ENCODE assay signal across 14 mouse cellular contexts in genomic region chr8:26913562-26914529, GRCm38 (mm10).
A peak's percentile ranks its signal among the peaks of the same experiment; 100 is the strongest.
DNase-seq lines count a peak whose midpoint lies in the region; ATAC-seq and TF ChIP-seq lines count a peak whose summit lies in the region.
"Had no signal": no experiment of that assay in that cellular context is flagged by ENCODE, and none has a peak within 500 bp of the region (broad histone marks: within the 10 kb centered on the region; RNA-seq: fewer than 3 reads in every experiment).

No protein-coding gene starts in this region.

- 53% methylated on average over 18 of the region's 18 CpGs for WGBS in lung, postnatal 0 days
- WGBS in limb, embryonic 10.5 days: 52% methylated on average over 18 of the region's 18 CpGs
- WGBS in stomach, postnatal 0 days: 24% methylated on average over 18 of the region's 18 CpGs
- WGBS in hindbrain, embryonic 13.5 days: 74% methylated on average over 18 of the region's 18 CpGs

- TF ChIP-seq EP300 in lung, postnatal 0 days (IDR thresholded peaks at IDR 0.05): no peak
- TF ChIP-seq EP300 in stomach, postnatal 0 days (optimal IDR thresholded peaks at IDR 0.05): no peak

- no peaks in the 10 kb centered on the region for H3K36me3 ChIP-seq in lung, postnatal 0 days (ENCODE audit: insufficient read depth, low read length)
- H3K36me3 ChIP-seq in limb, embryonic 10.5 days: no peaks in the 10 kb centered on the region
- no peaks in the 10 kb centered on the region for H3K36me3 ChIP-seq in stomach, postnatal 0 days (ENCODE audit: control insufficient read depth, insufficient read depth, low read length)
- H3K36me3 ChIP-seq in hindbrain, embryonic 13.5 days: no peaks in the 10 kb centered on the region
- H3K36me3 ChIP-seq: liver, embryonic 12.5 days had no signal

- no peaks in the 10 kb centered on the region for H3K9me3 ChIP-seq in lung, postnatal 0 days (ENCODE audit: low read length)
- no peaks in the 10 kb centered on the region for H3K9me3 ChIP-seq in limb, embryonic 10.5 days (replicated peaks)
- no peaks in the 10 kb centered on the region for H3K9me3 ChIP-seq in stomach, postnatal 0 days (ENCODE audit: control insufficient read depth, low read length)
- H3K9me3 ChIP-seq in hindbrain, embryonic 13.5 days: no peaks in the 10 kb centered on the region
- H3K9me3 ChIP-seq: liver, embryonic 12.5 days had no signal

- DNase-seq in gastrocnemius, postnatal 25 days: peak; percentile 18
- no peak for DNase-seq in gastrocnemius, adult 18-20 months (ENCODE audit: low spot score)
- DNase-seq in lung, postnatal 0 days (ENCODE audit: low spot score): peak; percentile 22
- DNase-seq in lung, adult 18-20 months: no peak
- peak; percentile 54 for DNase-seq in limb, embryonic 10.5 days (ENCODE audit: low spot score)
- no peak for DNase-seq in stomach, postnatal 0 days (ENCODE audit: low spot score)
- DNase-seq: cerebellum, adult 9-10 months; kidney, postnatal 14 days; layer of hippocampus, postnatal 36 days; right cerebral cortex, adult 18-20 months; thymus, postnatal 4 days had no signal

- H3K27me3 ChIP-seq in lung, postnatal 0 days (replicated peaks; ENCODE audit: insufficient read depth, low read length): no peaks in the 10 kb centered on the region
- peaks cover 57% of the 10 kb centered on the region for H3K27me3 ChIP-seq in limb, embryonic 10.5 days (ENCODE audit: low read depth, poor library complexity, severe bottlenecking)
- no peaks in the 10 kb centered on the region for H3K27me3 ChIP-seq in stomach, postnatal 0 days (ENCODE audit: control insufficient read depth, insufficient read depth, low read length)
- H3K27me3 ChIP-seq in hindbrain, embryonic 13.5 days: no peaks in the 10 kb centered on the region
- H3K27me3 ChIP-seq: CH12.LX; liver, embryonic 12.5 days had no signal

- no peak for TF ChIP-seq CTCF in lung, postnatal 0 days (IDR thresholded peaks at IDR 0.05)
- TF ChIP-seq CTCF in stomach, postnatal 0 days (IDR thresholded peaks at IDR 0.05; ENCODE audit: low read depth): no peak

- H3K4me1 ChIP-seq in lung, postnatal 0 days (ENCODE audit: insufficient read depth, low read depth, low read length): no peaks in the 10 kb centered on the region
- H3K4me1 ChIP-seq in limb, embryonic 10.5 days: peaks cover 35% of the 10 kb centered on the region
- H3K4me1 ChIP-seq in stomach, postnatal 0 days (replicated peaks; ENCODE audit: control insufficient read depth, insufficient read depth): 0 out of 2 replicates have a peak, but pooled peaks cover 4% of the 10 kb centered on the region
- H3K4me1 ChIP-seq in hindbrain, embryonic 13.5 days (replicated peaks): no peaks in the 10 kb centered on the region
- H3K4me1 ChIP-seq: liver, embryonic 12.5 days had no signal

- H3K9ac ChIP-seq in lung, postnatal 0 days (replicated peaks; ENCODE audit: low read depth): no peak overlapping the region
- H3K9ac ChIP-seq in stomach, postnatal 0 days (ENCODE audit: low read length): no peak overlapping the region
- no peak overlapping the region for H3K9ac ChIP-seq in hindbrain, embryonic 13.5 days
- H3K9ac ChIP-seq: liver, embryonic 12.5 days had no signal

- no peak overlapping the region for H3K4me3 ChIP-seq in lung, postnatal 0 days (ENCODE audit: low read depth, low read length)
- no peak overlapping the region for H3K4me3 ChIP-seq in limb, embryonic 10.5 days
- H3K4me3 ChIP-seq in stomach, postnatal 0 days (ENCODE audit: low read depth, low read length): no peak overlapping the region
- no peak overlapping the region for H3K4me3 ChIP-seq in hindbrain, embryonic 13.5 days
- H3K4me3 ChIP-seq: liver, embryonic 12.5 days had no signal

- ATAC-seq in lung, postnatal 0 days: peak; percentile 26
- no peak for ATAC-seq in stomach, postnatal 0 days (ENCODE audit: low FRiP score, low TSS enrichment)
- ATAC-seq in hindbrain, embryonic 13.5 days (ENCODE audit: low FRiP score): no peak
- ATAC-seq: liver, embryonic 12.5 days had no signal

- no peak overlapping the region for H3K4me2 ChIP-seq in lung, postnatal 0 days (replicated peaks; ENCODE audit: low read depth, low read length)
- peak overlapping the region; percentile 17 for H3K4me2 ChIP-seq in stomach, postnatal 0 days (replicated peaks; ENCODE audit: low read depth)
- H3K4me2 ChIP-seq in hindbrain, embryonic 13.5 days: no peak overlapping the region
- H3K4me2 ChIP-seq: liver, embryonic 12.5 days had no signal

- no peak overlapping the region for H3K27ac ChIP-seq in lung, postnatal 0 days (ENCODE audit: low read length)
- H3K27ac ChIP-seq in limb, embryonic 10.5 days: peak overlapping the region; percentile 20; the same call in 1 of the 2 replicates
- no peak overlapping the region for H3K27ac ChIP-seq in stomach, postnatal 0 days (replicated peaks)
- no peak overlapping the region for H3K27ac ChIP-seq in hindbrain, embryonic 13.5 days
- H3K27ac ChIP-seq: liver, embryonic 12.5 days had no signal

Comparison
In these comparisons a context has a peak if more than half of its experiments do, and no peak if none do; other contexts are left out.
1. DNase-seq: peak in gastrocnemius, postnatal 25 days (single experiment), lung, postnatal 0 days (single experiment) and limb, embryonic 10.5 days (single experiment); none in gastrocnemius, adult 18-20 months (single experiment), lung, adult 18-20 months (0 of 2) and stomach, postnatal 0 days (single experiment).